Mouse (Mus musculus): ENCODE data around the gene Lemd2. TPM values are rescaled to one million over a fixed set of nuclear protein-coding genes. Genes with fewer than 3 reads are reported as not detected.
A peak's percentile ranks its signal among the peaks of the same experiment; 100 is the strongest.
"Not testable (repeated sequence)": the region's sequence is repeated elsewhere in the genome, so short reads cannot be mapped to it uniquely, and the experiment has no call there.

The Lemd2 gene
- polyA plus RNA-seq, 1 experiment from 2014 or later = 30.0 TPM

- H3K4me3 ChIP-seq = no peak overlapping the region
- no peaks in the 10 kb centered on the region for H3K9me3 ChIP-seq
- no peaks in the 10 kb centered on the region for H3K36me3 ChIP-seq
- H3K27me3 ChIP-seq (ENCODE audit: insufficient read depth, poor library complexity, severe bottlenecking) = no peaks in the 10 kb centered on the region; the same call in 1 of the 2 replicates
- no peak for DNase-seq (ENCODE audit: low spot score)
- H3K27ac ChIP-seq = no peak overlapping the region
- WGBS = 89% methylated on average over 8 of the region's 8 CpGs
- peaks cover 28% of the 10 kb centered on the region for H3K4me1 ChIP-seq (replicated peaks)
Observed at GRCm38 (mm10) chr17:27237731-27238130, 33.5 kb upstream of the Lemd2 start.

DNA sequence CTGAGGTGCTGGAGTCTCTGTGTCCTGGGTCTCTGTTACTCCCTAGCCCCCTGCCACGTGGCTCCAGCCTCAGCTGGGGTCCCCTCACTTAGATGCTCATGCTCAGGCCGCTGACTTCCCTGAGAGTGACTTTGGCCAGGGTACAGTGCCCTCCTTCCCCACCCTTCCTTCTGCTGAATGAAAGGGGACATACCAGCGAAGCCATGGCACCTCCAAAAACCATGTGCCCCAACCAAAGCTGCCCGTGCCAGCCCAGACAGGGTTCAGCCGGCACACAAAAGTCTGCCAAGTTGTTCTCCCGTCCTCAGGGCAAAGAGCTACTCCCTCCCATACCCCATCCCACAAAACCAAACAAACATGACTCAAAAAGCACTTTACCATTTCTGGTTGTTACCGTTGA, 29.0 kb upstream of the Lemd2 start:
- Histone ChIP-seq H3K4me3 (no peak overlapping the region), H3K36me3 (no peaks in the 10 kb centered on the region), H3K9me3 (no peaks in the 10 kb centered on the region), H3K27me3 (ENCODE audit: insufficient read depth, poor library complexity, severe bottlenecking) (no peaks in the 10 kb centered on the region), H3K27ac (no peak overlapping the region), H3K4me1 (replicated peaks) (peaks cover 22% of the 10 kb centered on the region)
- 79% methylated on average over 7 of the region's 7 CpGs for WGBS
- DNase-seq (ENCODE audit: low spot score) = no peak

DNA sequence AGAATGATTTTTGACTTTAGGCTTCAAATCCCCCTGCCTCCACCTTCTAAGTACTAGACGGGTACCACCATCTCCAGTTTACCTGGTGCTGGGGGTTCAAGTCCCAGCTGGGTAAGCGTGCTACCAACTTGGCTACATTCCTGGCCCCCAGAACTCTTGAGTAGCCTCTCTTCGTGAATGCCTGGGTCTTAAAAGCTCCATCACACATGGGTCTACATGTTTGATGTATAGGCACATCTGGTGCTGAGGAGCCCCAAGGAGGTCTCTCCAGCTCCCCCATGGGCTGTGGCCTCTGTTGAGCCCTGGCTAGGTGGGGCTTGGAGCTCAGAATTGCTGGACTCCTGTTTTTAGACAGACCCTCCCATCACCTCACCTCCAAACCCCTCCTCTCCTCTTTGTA, 27.9 kb upstream of the Lemd2 start:
- peaks cover 31% of the 10 kb centered on the region for H3K4me1 ChIP-seq (replicated peaks)
- no peaks in the 10 kb centered on the region for H3K36me3 ChIP-seq
- no peak overlapping the region for H3K4me3 ChIP-seq
- no peak for DNase-seq (ENCODE audit: low spot score)
- no peak overlapping the region for H3K27ac ChIP-seq
- H3K27me3 ChIP-seq (ENCODE audit: insufficient read depth, poor library complexity, severe bottlenecking) = no peaks in the 10 kb centered on the region
- no peaks in the 10 kb centered on the region for H3K9me3 ChIP-seq
- 85% methylated on average over 3 of the region's 3 CpGs for WGBS

- H3K36me3 ChIP-seq; DNase-seq (ENCODE audit: low spot score); H3K4me3 ChIP-seq; H3K27me3 ChIP-seq (ENCODE audit: insufficient read depth, poor library complexity, severe bottlenecking); H3K9me3 ChIP-seq; H3K27ac ChIP-seq: not testable (repeated sequence)
- H3K4me1 ChIP-seq (replicated peaks) = peaks cover 37% of the 10 kb centered on the region
- WGBS = 92% methylated on average over 4 of the region's 4 CpGs
Observed at GRCm38 (mm10) chr17:27231586-27231985, 27.3 kb upstream of the Lemd2 start.

DNA sequence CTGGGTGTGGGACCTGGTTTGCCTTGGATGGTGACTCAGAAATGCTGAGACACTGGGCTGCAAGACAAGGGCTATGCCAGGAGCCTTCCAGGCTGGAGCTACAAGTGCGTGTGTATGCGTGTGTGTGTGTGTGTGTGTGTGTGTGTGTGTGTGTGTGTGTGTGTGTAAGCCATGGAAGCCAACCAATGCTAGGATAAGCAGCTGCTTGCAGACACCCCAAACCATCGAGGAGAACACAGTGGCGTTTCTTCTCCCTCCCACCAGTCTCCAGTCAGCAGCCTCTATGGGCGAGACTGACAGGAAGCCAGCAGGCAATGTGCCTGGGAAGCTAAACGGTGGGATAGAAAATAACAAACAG, 26.9 kb upstream of the Lemd2 start:
- H3K9me3 ChIP-seq = no peaks in the 10 kb centered on the region
- peaks cover 41% of the 10 kb centered on the region for H3K4me1 ChIP-seq (replicated peaks)
- H3K27me3 ChIP-seq (ENCODE audit: insufficient read depth, poor library complexity, severe bottlenecking) = no peaks in the 10 kb centered on the region
- no peak overlapping the region for H3K27ac ChIP-seq
- DNase-seq (ENCODE audit: low spot score) = no peak
- 65% methylated on average over 6 of the region's 6 CpGs for WGBS
- H3K4me3 ChIP-seq = no peak overlapping the region
- H3K36me3 ChIP-seq = no peaks in the 10 kb centered on the region

DNA sequence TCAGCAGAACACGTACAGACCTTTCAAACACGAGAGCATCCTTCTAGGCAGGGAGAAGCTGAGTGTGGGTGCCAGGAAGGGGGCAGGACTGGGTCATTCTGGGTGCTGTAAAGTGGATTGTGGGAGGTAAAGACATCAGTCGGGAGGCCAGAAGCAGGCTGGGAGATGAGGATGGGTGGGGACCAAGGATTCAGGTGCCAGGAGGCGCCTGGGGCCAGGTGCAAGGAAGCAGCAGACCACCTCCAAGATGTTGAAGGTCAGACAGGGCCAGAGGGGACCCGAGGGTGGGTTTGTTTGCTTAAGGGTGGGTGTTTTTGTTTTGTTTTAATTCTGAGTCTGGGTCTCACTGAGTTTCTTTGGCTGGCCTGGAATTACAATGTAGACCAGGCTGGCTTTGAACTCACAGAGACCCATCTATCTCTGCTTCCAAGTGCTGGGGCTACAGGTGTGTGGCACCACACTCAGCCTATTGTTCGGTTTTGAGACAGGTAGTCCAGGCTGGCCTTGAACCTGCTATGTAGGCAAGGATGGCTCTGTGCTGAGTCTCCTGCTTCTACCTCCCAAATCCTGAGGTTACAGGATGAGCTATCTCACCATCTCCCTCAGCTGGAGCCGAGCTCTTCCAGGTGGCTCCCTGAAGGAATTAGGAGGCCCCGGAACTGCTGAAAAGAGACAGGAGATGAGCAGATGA, 26.3 kb upstream of the Lemd2 start:
- 52% methylated on average over 8 of the region's 8 CpGs for WGBS
- H3K4me3 ChIP-seq = no peak overlapping the region
- H3K27ac ChIP-seq = no peak overlapping the region
- no peaks in the 10 kb centered on the region for H3K36me3 ChIP-seq
- peaks cover 45% of the 10 kb centered on the region for H3K4me1 ChIP-seq (replicated peaks)
- no peaks in the 10 kb centered on the region for H3K9me3 ChIP-seq
- no peak for DNase-seq (ENCODE audit: low spot score)
- H3K27me3 ChIP-seq (ENCODE audit: insufficient read depth, poor library complexity, severe bottlenecking) = no peaks in the 10 kb centered on the region

GRCm38 (mm10) chr17:27229710-27230454, 25.6 kb upstream of the Lemd2 start:
- Histone ChIP-seq H3K27me3 (ENCODE audit: insufficient read depth, poor library complexity, severe bottlenecking) (no peaks in the 10 kb centered on the region), H3K9me3 (no peaks in the 10 kb centered on the region), H3K27ac (0 out of 2 replicates have a peak overlapping the region, but pooled peaks have one; percentile 16), H3K4me1 (replicated peaks) (peaks cover 47% of the 10 kb centered on the region), H3K36me3 (no peaks in the 10 kb centered on the region), H3K4me3 (no peak overlapping the region)
- 16% methylated on average over 14 of the region's 14 CpGs for WGBS
- no peak for DNase-seq (ENCODE audit: low spot score)

- WGBS = 24% methylated on average over 11 of the region's 11 CpGs
Observed at GRCm38 (mm10) chr17:27228216-27228915, 24.1 kb upstream of the Lemd2 start.

DNA sequence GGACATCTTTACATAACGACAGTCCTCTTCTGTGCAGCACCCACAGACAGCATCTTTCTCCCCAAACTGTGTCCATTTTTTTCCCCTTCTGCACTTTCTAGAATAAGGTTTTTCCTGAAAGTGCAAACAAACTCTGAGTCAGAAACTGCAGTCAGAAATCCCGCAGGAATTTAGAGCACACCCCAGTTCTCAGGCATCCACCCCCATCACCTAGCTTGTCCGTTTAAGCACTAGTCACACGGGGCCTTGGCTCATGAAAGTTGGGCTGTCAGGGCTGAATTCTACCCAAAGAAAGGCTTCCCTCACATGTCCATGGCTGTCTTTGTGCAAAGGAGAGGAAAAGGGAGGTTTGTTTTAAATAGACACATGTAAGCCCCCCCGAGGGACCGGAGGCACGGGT, 23.0 kb upstream of the Lemd2 start:
- Histone ChIP-seq H3K4me3 (no peak overlapping the region), H3K27ac (no peak overlapping the region), H3K36me3 (no peaks in the 10 kb centered on the region), H3K27me3 (ENCODE audit: insufficient read depth, poor library complexity, severe bottlenecking) (no peaks in the 10 kb centered on the region), H3K4me1 (replicated peaks) (peaks cover 54% of the 10 kb centered on the region), H3K9me3 (no peaks in the 10 kb centered on the region)
- no peak for DNase-seq (ENCODE audit: low spot score)
- 67% methylated on average over 7 of the region's 7 CpGs for WGBS

More at GRCm38 (mm10) chr17:27228216-27228915, 24.1 kb upstream of the Lemd2 start:
- Histone ChIP-seq H3K4me3 (no peak overlapping the region), H3K4me1 (replicated peaks) (peaks cover 54% of the 10 kb centered on the region), H3K9me3 (no peaks in the 10 kb centered on the region), H3K27me3 (ENCODE audit: insufficient read depth, poor library complexity, severe bottlenecking) (no peaks in the 10 kb centered on the region), H3K36me3 (no peaks in the 10 kb centered on the region), H3K27ac (peak overlapping the region; percentile 50)
- DNase-seq (ENCODE audit: low spot score) = peak; percentile 76

DNA sequence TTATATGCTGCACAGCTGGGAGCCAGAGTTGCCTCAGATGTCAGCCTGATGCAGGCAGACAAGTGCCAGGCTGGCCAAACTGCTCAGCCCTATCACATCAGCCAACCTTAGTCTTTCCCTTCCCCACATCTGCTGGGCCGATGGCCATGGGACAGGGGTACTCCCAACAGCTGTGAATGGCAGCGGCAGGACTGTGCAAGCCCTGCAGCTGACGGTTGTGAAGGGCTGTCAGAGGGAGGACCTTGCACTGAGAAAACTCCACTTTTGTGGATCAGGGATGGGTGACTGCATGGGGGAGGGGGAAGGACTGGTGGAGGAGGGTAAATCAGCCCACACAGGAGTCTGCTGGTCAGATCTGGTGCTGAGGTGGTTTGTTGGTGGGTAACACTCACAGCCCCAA, 22.4 kb upstream of the Lemd2 start:
- WGBS = 46% methylated on average over 3 of the region's 3 CpGs
- no peak overlapping the region for H3K27ac ChIP-seq
- no peak overlapping the region for H3K4me3 ChIP-seq
- peaks cover 54% of the 10 kb centered on the region for H3K4me1 ChIP-seq (replicated peaks)
- DNase-seq (ENCODE audit: low spot score) = no peak
- no peaks in the 10 kb centered on the region for H3K9me3 ChIP-seq
- H3K27me3 ChIP-seq (ENCODE audit: insufficient read depth, poor library complexity, severe bottlenecking) = no peaks in the 10 kb centered on the region
- H3K36me3 ChIP-seq = no peaks in the 10 kb centered on the region

DNA sequence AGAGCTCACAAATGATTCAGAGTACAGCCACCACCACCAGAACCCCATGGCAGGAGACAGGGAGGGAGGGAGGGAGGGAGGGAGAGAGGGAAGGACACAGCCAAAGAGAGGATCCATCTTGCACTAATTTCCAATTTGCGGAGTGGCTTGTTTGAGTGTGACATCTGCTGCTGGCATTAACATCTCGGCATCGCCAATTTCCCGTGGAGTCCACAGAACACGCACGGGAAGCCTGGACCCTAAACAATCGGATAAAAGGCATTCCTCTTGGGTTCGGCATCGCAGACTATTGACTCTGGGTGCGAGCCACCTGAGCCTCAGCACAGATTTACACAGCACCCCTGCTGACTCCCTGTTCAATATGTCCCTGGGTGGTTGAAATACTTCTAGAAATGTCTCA, 21.5 kb upstream of the Lemd2 start:
- H3K4me1 ChIP-seq (replicated peaks) = peaks cover 54% of the 10 kb centered on the region
- no peak overlapping the region for H3K4me3 ChIP-seq
- no peak for DNase-seq (ENCODE audit: low spot score)
- H3K36me3 ChIP-seq = no peaks in the 10 kb centered on the region
- H3K27me3 ChIP-seq (ENCODE audit: insufficient read depth, poor library complexity, severe bottlenecking) = no peaks in the 10 kb centered on the region
- H3K27ac ChIP-seq = no peak overlapping the region
- H3K9me3 ChIP-seq = no peaks in the 10 kb centered on the region
- WGBS = 69% methylated on average over 10 of the region's 10 CpGs

DNA sequence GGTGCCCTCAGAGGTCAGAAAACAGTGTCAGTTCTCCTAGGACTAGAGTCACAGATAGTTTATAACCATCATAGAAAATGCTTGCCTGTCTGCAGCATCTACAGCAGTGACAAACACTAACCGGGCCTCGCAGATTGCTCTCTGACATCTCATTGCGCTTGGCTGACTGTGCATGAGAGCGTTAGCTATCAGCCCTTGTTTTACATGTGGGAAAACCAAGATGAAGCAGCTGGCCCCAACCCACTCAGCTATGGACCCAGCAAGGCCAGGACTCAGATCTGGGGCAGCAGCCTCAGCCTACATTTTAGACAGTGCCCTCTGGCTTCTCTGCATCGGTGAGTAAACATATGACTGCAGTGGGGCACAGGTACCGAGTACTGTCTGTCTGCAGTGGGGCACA, 19.6 kb upstream of the Lemd2 start:
- H3K27me3 ChIP-seq (ENCODE audit: insufficient read depth, poor library complexity, severe bottlenecking) = no peaks in the 10 kb centered on the region
- WGBS = 88% methylated on average over 6 of the region's 6 CpGs
- no peaks in the 10 kb centered on the region for H3K9me3 ChIP-seq
- H3K27ac ChIP-seq = no peak overlapping the region
- DNase-seq (ENCODE audit: low spot score) = no peak
- H3K36me3 ChIP-seq = no peaks in the 10 kb centered on the region
- H3K4me3 ChIP-seq = no peak overlapping the region
- peaks cover 44% of the 10 kb centered on the region for H3K4me1 ChIP-seq (replicated peaks)

DNA sequence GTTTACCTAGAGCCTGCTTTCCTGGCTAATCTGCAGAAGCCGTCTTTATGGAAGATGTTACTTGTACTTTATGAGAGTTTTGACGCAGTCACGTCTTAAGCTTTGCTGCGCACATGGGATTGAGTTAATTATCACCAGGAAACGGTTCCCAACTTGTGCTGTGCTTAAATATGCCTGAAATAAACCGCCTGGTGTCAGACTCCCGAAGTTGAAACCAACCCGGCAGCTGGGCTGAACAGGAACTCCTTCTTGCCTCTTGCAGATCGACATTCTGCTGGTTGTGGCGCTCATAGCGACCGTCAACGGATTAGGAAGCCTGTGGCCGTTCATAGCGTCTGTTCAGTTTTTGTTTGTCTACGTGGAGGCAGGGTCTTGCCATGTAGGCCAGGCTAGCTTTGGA, 17.3 kb upstream of the Lemd2 start:
- no peak overlapping the region for H3K4me3 ChIP-seq
- no peak overlapping the region for H3K27ac ChIP-seq
- H3K9me3 ChIP-seq = no peaks in the 10 kb centered on the region
- H3K27me3 ChIP-seq (ENCODE audit: insufficient read depth, poor library complexity, severe bottlenecking) = 0 out of 2 replicates have a peak, but pooled peaks cover 5% of the 10 kb centered on the region
- WGBS = 91% methylated on average over 16 of the region's 16 CpGs
- no peak for DNase-seq (ENCODE audit: low spot score)
- no peaks in the 10 kb centered on the region for H3K36me3 ChIP-seq
- H3K4me1 ChIP-seq (replicated peaks) = peaks cover 44% of the 10 kb centered on the region

Measured in hindbrain, embryonic 10.5 days (tissue).